Mouse (Mus musculus): ENCODE measurements around the gene Slc25a30. TPM values are rescaled to one million over a fixed set of nuclear protein-coding genes. Genes with fewer than 3 reads are reported as not detected.
"Not testable (repeated sequence)": the region's sequence is repeated elsewhere in the genome, so short reads cannot be mapped to it uniquely, and the experiment has no call there.

Gene Slc25a30
- 1 to 10 TPM; 7.1 to 7.2 TPM for total RNA-seq (2021)
- long read RNA-seq, experiment 1, partial matches to known transcripts: 1 of 1 reads
- long read RNA-seq, experiment 1, other reads (novel, unspliced or antisense): 0 of 1 reads
- long read RNA-seq, experiment 2, partial matches to known transcripts: 0 of 1 reads
- long read RNA-seq, experiment 2, other reads (novel, unspliced or antisense): 1 of 1 reads

- DNase-seq: peak; percentile 97
These were observed at the start of gene Slc25a30 for GRCm38 (mm10) chr14:75786868-75787793. Slc25a30 (minus strand) TSS chr14:75787037.

GRCm38 (mm10) chr14:75836579-75836978 lies 49.7 kb upstream of the Slc25a30 start:
- no peak for DNase-seq

GRCm38 (mm10) chr14:75834739-75835381 lies 48.0 kb upstream of the Slc25a30 start:
- peak; percentile 72 for DNase-seq

GRCm38 (mm10) chr14:75834251-75834738 lies 47.5 kb upstream of the Slc25a30 start:
- DNase-seq: peak; percentile 70

GRCm38 (mm10) chr14:75833546-75834250 lies 46.9 kb upstream of the Slc25a30 start:
- no peak for DNase-seq

- no peak for DNase-seq
These were observed 46.1 kb upstream of the Slc25a30 start for GRCm38 (mm10) chr14:75832982-75833381.

GRCm38 (mm10) chr14:75832031-75832430 lies 45.2 kb upstream of the Slc25a30 start:
- no peak for DNase-seq

GRCm38 (mm10) chr14:75829817-75830216 lies 43.0 kb upstream of the Slc25a30 start:
- DNase-seq: not testable (repeated sequence)

- peak; percentile 85 for DNase-seq
These were observed 42.3 kb upstream of the Slc25a30 start for GRCm38 (mm10) chr14:75828866-75829806.

GRCm38 (mm10) chr14:75828221-75828620 lies 41.4 kb upstream of the Slc25a30 start:
- DNase-seq: peak; percentile 35

GRCm38 (mm10) chr14:75826851-75827410 lies 40.1 kb upstream of the Slc25a30 start:
- peak; percentile 30 for DNase-seq

GRCm38 (mm10) chr14:75820007-75820406 lies 33.2 kb upstream of the Slc25a30 start:
- DNase-seq: peak; percentile 68

- DNase-seq: no peak
These were observed 32.5 kb upstream of the Slc25a30 start for GRCm38 (mm10) chr14:75819341-75819740.

GRCm38 (mm10) chr14:75818528-75818927 lies 31.7 kb upstream of the Slc25a30 start:
- DNase-seq: no peak

- DNase-seq: no peak
These were observed 23.1 kb upstream of the Slc25a30 start for GRCm38 (mm10) chr14:75809931-75810330.

GRCm38 (mm10) chr14:75807800-75808199 lies 21.0 kb upstream of the Slc25a30 start:
- peak; percentile 85 for DNase-seq

GRCm38 (mm10) chr14:75797769-75798386 lies 11.0 kb upstream of the Slc25a30 start:
- no peak for DNase-seq

GRCm38 (mm10) chr14:75795918-75796317 lies 9.1 kb upstream of the Slc25a30 start:
- DNase-seq: no peak

GRCm38 (mm10) chr14:75794726-75795125 lies 7.9 kb upstream of the Slc25a30 start:
- DNase-seq: no peak

GRCm38 (mm10) chr14:75794324-75794723 lies 7.5 kb upstream of the Slc25a30 start:
- no peak for DNase-seq

Data from gastrocnemius, postnatal 25 days (tissue).